Mouse (Mus musculus) gastrocnemius, postnatal 14 days (tissue): ENCODE data around the gene Ntng2. TPM values are rescaled to one million over a fixed set of nuclear protein-coding genes. Genes with fewer than 3 reads are reported as not detected.

Experiments used
- DNase-seq: peaks from one replicate; pipeline ENCODE4 v3.0.0; 2021; ENCODE audit warnings: mixed read lengths
- intact Hi-C: fragments of 180-260 bp; cut with DNase I; formaldehyde crosslinking; loops from one replicate; pipeline ENCODE4 v1.15.1; 2025; ENCODE audit warnings: low total_unique reads
- total RNA-seq, 2 experiments: library from RNA; stranded (reverse); gene quantifications; 2 replicates each; pipeline ENCODE4 v1.2.3; 2021

Gene Ntng2
- total RNA-seq, 2 experiments from 2014 or later, result 24.2 to 28.2 TPM

GRCm38 (mm10) chr2:29194547-29195463 lies 58.0 kb downstream of the Ntng2 start:
- DNase-seq, result peak; percentile 81
- intact Hi-C loops, result no loop called here

DNA sequence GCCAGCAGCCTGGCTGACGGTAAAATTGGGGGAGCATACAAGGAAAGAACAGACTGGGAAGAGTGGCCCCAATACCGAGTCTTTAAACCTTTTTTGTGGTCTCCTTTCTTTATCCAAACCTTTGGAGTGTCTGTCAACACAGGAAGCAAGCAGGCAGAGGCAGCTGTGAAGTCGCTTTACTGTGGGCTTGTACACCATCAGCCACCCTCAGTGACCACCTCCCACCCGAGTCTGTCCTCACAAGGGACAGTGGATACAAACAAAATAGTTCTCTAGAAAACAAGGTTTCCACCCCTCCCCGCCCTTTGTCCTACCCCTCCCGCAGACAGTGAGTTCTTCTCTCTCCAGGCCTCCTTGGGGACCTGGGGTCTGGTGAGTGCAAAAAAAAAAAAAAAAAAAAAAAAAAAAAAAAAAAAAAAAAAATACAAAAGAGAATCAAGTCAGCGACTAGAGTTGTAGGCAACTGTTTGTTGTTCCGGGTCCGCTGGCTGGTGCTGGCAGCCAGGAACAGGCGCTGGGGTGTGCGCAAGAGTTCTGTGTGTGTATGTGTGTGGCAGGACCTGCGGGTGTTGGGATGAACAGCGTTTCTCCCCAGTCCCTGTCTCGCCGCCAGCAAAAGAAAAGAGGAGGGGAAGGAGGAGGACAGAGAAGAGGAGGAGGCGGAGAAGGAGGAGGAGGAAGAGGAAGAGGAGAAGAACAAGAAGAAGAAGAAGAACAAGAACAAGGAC lies 58.8 kb downstream of the Ntng2 start:
- no peak for DNase-seq
- intact Hi-C loops, result no loop called here

DNA sequence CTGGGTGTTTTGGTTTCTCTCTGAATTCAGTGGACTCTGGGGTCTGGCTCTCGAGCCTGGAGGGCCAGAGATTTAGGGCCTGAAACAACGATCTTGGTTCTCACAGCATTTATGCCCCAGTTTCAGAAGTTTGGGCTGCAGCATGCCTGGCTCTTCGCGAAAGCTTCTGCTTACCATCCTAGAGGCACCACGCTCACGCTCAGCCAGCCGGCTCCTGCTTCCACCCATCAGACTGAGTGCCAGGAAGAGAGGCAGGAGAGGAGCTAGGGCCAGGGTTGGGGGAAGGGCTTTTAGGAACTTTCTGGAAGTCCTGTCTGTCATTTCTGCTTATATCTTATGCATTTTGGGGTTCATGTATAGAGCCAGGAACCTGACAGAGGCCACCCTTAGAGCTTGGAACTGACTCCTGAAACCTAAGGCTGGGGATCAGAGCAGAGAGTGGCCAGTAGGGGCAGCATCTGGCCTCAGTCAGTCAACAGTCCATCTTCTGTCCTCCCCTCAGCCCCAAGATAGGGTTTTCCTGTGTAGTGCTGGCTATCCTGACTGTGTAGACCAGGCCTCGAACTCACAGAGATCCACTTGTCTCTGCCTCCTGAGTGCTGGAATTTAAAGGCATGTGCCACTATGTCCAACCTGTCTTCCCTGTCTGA lies 60.1 kb downstream of the Ntng2 start:
- no peak for DNase-seq
- intact Hi-C loops, result no loop called here

DNA sequence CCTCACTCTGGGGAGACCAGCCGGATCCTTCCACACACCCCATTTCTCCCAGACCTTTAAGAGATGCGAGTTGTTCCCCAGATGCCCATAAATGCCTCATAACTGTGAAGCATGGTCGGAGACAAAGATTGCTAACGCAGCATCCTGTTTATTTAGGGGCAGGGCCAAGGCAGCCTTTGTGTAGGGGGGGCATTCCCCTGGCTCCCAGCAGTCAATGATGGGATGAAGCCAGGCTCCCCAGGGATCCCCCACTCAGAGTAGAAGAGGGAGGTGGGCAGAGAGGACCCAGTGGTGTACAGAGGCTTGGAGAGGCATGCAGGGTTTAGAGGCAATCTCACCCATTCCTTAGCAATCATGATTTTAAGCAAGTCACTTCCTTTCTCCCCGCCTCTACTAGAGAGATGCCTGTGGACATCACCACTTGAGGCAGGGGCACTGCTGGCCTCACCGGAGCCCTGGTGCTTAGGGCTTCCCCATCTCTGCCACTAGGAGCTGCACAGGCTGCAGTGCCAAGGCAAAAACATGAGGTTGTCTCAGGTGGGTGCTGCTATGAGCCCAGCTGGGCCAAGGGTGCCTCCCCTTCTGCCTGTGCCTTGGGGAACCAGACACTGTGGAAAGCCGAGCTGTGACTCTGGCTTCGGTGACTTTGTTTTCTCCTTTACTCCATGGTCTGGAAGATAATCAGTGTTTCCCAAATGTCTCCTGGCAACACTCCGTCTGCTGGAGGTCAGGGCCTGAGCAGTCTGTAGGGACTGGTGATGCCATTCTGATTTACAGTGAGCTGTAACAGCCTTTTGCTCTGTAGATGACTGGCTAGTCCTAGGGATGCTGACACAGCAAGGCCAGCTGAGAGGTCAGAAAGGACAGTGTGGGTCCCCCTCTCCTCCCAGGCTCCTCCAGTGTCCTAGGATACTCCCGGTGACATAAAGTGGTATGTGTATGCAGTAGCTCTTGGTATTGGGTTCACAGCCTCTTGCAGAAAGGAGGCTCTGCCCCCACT lies 61.3 kb downstream of the Ntng2 start:
- no peak for DNase-seq
- intact Hi-C loops, result no loop called here

GRCm38 (mm10) chr2:29190392-29190791 lies 62.4 kb downstream of the Ntng2 start:
- intact Hi-C loops, result no loop called here
- no peak for DNase-seq

- intact Hi-C loops, result no loop called here
- no peak for DNase-seq
These were observed 66.6 kb downstream of the Ntng2 start for GRCm38 (mm10) chr2:29186209-29186608.

DNA sequence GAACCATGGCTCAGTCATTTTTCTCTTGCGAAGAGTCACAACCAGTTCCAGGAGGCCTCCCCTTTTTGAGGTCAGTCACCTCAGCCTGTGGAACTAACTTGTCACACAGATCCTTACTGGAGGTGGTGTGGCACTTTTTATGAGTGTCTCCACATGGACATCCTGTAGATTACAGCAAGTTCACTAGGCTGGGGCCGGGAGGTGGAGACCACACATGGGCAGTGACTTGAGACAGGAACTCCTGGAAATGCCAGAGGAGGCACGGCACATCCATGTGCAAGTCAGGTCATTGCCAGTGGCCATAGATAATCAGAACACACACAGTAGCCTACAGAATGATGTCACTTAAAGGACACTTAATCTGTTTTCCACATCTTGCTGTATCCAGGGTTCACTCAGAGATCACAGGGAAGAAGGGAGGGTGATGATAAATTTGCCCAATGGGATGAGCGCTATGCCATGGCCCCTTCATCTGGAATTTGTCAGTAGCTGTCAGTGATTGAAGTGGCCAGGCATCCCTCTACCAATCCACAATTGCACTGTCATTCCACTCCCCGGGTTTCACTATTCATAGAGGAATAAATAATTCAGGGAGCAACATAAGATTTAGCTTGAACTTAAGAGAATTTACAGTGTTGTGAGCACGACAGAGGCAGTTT lies 69.4 kb downstream of the Ntng2 start:
- no peak for DNase-seq
- intact Hi-C loops, result no loop called here

GRCm38 (mm10) chr2:29181111-29181510 lies 71.7 kb downstream of the Ntng2 start:
- intact Hi-C loops, result no loop called here
- no peak for DNase-seq

DNA sequence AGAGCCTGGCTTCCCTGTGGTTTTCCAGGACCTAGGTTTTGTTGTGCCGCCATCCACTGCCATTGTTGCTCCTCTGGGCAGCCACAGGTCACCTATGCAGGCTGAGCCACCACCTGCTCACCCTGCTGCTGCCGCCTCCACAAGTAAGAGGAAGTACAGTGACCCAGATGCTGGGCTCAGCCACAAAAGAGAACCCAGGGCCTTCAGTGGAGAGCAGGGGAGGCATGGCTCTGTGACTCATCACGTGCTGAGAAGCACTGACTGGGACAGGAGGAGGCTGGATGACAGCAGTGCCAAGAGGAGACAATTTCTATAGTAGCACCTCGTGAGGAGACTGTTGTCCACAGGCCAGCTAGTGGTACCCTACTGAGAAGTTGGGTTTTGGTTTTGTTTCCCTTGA lies 73.0 kb downstream of the Ntng2 start:
- DNase-seq, result no peak
- intact Hi-C loops, result no loop called here

- intact Hi-C loops, result no loop called here
- no peak for DNase-seq
These were observed 77.9 kb downstream of the Ntng2 start for GRCm38 (mm10) chr2:29174887-29175286.

DNA sequence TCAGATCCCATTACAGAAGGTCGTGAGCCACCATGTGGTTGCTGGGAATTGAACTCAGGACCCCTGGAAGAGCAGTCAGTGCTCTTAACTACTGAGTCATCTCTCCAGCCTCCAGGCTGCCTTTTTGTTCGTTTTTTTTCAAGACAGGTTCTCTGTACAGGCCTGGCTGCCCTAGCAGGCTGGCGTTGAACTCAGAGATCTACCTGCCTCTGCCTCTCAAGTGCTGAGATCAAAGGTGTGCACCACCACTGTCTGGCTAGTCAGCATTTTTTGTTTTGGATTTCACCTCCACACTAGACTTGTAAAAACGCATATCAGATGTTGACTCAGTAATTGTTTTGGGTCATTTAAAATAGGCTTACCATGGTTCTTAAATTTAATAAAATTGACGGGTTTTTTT lies 84.7 kb downstream of the Ntng2 start:
- no peak for DNase-seq
- intact Hi-C loops, result no loop called here

GRCm38 (mm10) chr2:29151941-29152340 lies 100.9 kb downstream of the Ntng2 start:
- DNase-seq, result no peak
- intact Hi-C loops, result no loop called here

Other genes starting within 250 kb of the Ntng2 start
- not detected for gene Cfap77, start 197.9 kb downstream of the Ntng2 start, total RNA-seq
- 1 to 10 TPM; 3.2 to 3.5 TPM for gene Ttf1, start 192.7 kb downstream of the Ntng2 start, total RNA-seq
- 10 to 100 TPM; 19.2 to 24.1 TPM for gene Setx, start 128.8 kb downstream of the Ntng2 start, total RNA-seq
- 10 to 100 TPM; 12.7 to 14.4 TPM for gene Med27, start 93.8 kb upstream of the Ntng2 start, total RNA-seq